In the genomic region with DNA sequence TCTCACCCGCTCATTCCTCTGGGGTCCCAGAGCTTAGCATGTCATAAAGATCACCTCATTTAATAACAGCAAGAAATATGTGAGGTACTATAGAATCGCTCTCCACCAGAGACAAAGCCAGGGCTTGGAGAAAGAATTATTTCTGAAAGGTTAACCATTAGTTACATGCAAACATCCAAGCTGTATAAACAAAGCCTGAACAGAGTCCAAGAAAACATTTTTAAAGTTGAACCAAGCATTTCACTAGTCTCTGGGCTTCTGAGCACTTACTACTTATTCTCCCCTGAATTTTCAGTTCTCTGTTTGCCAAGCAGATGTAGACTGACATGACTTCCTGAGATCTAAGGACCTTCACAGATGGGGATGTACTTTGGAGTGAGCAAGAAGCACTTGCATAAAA, we compare ENCODE assay signal across 19 mouse cellular contexts.
"Had no signal": no experiment of that assay in that cellular context is flagged by ENCODE, and none has a peak within 500 bp of the region (broad histone marks: within the 10 kb centered on the region; RNA-seq: fewer than 3 reads in every experiment).

No protein-coding gene starts in this region.

- H3K4me2 ChIP-seq: kidney, embryonic 15.5 days; midbrain, embryonic 12.5 days; midbrain, embryonic 15.5 days; neural tube, embryonic 12.5 days; neural tube, embryonic 15.5 days had no signal

- H3K9me3 ChIP-seq: kidney, embryonic 15.5 days; midbrain, embryonic 12.5 days; midbrain, embryonic 15.5 days; neural tube, embryonic 12.5 days; neural tube, embryonic 15.5 days had no signal

- H3K36me3 ChIP-seq: kidney, embryonic 15.5 days; midbrain, embryonic 12.5 days; midbrain, embryonic 15.5 days; neural tube, embryonic 12.5 days; neural tube, embryonic 15.5 days had no signal

- DNase-seq: kidney, adult 8-10 months; kidney, postnatal 14 days; layer of hippocampus, postnatal 36 days; lung, adult 18-20 months; lung, postnatal 14 days; right cerebral cortex, adult 18-20 months; right cerebral cortex, postnatal 14 days; thymus, adult 18-20 months; thymus, postnatal 36 days had no signal

- ATAC-seq: hindbrain, postnatal 0 days; inflammation-experienced regulatory T-cells, adult 6 months; intestine, embryonic 16.5 days; midbrain, embryonic 15.5 days had no signal

- H3K4me3 ChIP-seq: kidney, embryonic 15.5 days; left cerebral cortex, adult 2 months; midbrain, embryonic 12.5 days; midbrain, embryonic 15.5 days; neural tube, embryonic 12.5 days; neural tube, embryonic 15.5 days had no signal

- H3K9ac ChIP-seq: kidney, embryonic 15.5 days; midbrain, embryonic 12.5 days; midbrain, embryonic 15.5 days; neural tube, embryonic 12.5 days; neural tube, embryonic 15.5 days had no signal

- H3K4me1 ChIP-seq: kidney, embryonic 15.5 days; midbrain, embryonic 12.5 days; midbrain, embryonic 15.5 days; neural tube, embryonic 12.5 days; neural tube, embryonic 15.5 days had no signal

- H3K27ac ChIP-seq: hindbrain, postnatal 0 days; kidney, embryonic 15.5 days; left cerebral cortex, adult 2 months; macrophage; midbrain, embryonic 12.5 days; midbrain, embryonic 15.5 days; neural tube, embryonic 12.5 days; neural tube, embryonic 15.5 days had no signal

- H3K27me3 ChIP-seq: kidney, embryonic 15.5 days; midbrain, embryonic 12.5 days; midbrain, embryonic 15.5 days; neural tube, embryonic 12.5 days; neural tube, embryonic 15.5 days had no signal
